Mouse (Mus musculus) adipose tissue, adult 10 weeks (tissue): ENCODE measurements around the gene Med9. TPM values are rescaled to one million over a fixed set of nuclear protein-coding genes. Genes with fewer than 3 reads are reported as not detected.

ENCODE experiments used
- polyA plus RNA-seq: library from polyadenylated mRNA; stranded (reverse); fragments of 350-450 nt; fragmentation: Illumina TruSeq; extraction: RNeasy Lipid Tissue Mini Kit (QIAGEN cat#74804); gene quantifications from one replicate; pipeline ENCODE4 v1.2.3, GENCODE M21; 2014; ENCODE audit warnings: low read depth, low replicate concordance

Med9 gene
- polyA plus RNA-seq: 35.9 TPM

DNA sequence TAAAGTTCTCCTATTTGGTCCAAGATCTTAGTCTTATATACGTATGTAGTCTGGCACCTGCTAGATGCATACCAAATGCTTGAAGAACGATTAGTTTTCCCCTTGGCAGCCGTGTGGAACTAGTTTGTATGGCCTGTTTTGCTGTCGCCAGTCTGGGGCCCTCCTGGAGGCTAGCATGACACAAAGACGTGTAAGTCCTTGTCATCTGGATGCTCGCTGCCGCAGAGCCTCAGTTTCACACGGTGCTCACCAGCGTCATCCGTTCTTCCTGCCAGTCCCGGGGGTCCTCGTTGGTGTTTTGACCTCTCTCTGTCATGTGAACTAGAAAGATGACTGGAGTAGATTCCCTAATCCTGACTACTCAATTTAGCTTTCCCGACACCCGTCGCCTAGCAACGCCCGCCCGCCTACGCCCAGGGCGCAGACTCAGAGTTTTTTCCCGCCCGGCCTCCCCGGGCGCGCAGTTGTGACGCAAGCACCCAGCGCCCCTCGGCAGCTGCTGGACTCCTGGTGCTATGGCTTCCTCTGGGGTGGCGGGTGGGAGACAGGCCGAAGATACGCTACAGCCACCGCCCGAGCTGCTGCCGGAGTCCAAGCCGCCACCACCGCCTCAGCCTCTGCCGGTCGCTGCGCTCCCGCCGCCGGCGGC is at the start of gene Med9:
Med9 (plus strand) TSS at position 455 of the 649 bp plus-strand sequence.

DNA sequence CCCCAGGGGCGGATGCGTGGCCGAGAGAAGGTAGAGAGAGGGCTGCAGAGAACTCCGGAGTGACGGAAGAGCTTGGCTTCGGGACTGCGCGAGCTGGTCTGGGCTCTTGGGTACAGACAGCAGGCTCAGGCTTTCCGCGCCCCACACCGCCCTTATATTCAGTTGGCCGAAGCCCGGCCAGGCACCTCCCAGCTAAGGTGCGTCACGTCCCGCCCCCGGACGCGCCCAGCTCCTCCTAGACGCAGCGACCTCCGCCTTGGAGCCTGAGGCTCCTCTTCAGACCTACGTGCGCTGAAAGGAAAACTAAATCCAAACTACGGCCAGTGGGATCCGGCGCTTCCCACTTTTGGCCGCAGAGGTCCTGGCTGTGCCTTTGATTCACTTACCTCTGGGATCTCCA is 16.8 kb downstream of the Med9 start, which contains the start of gene Rasd1:
Rasd1 (minus strand) TSS at position 127 of the 400 bp plus-strand sequence.

Other genes with a start within 250 kb of the Med9 start
- 1.3 TPM for gene Pld6, start 160.6 kb upstream of the Med9 start, polyA plus RNA-seq
- gene Flcn, start 138.2 kb upstream of the Med9 start, polyA plus RNA-seq: 28.3 TPM
- gene Nt5m, start 108.8 kb upstream of the Med9 start, polyA plus RNA-seq: 20.5 TPM
- gene Cops3, start 108.4 kb upstream of the Med9 start, polyA plus RNA-seq: 62.5 TPM
- gene Rasd1, start 16.7 kb downstream of the Med9 start, polyA plus RNA-seq: 137 TPM
- 126 TPM for gene Pemt, start 98.3 kb downstream of the Med9 start, polyA plus RNA-seq
- gene Rai1, start 156.8 kb downstream of the Med9 start, polyA plus RNA-seq: 28.5 TPM